Mouse (Mus musculus): ENCODE measurements around the gene Sde2. TPM values are rescaled to one million over a fixed set of nuclear protein-coding genes. Genes with fewer than 3 reads are reported as not detected.

Sde2 gene
- total RNA-seq, 2 experiments from 2014 or later, result 24.6 to 30.5 TPM

Other genes starting within 250 kb of the Sde2 start
- gene Lin9, start 210.0 kb upstream of the Sde2 start, total RNA-seq (2021), result 1 to 10 TPM; 5.0 to 6.9 TPM
- not detected for gene Mixl1, start 154.1 kb upstream of the Sde2 start, total RNA-seq (2021)
- gene Acbd3, start 125.1 kb upstream of the Sde2 start, total RNA-seq (2021), result 10 to 100 TPM; 48.6 to 54.3 TPM
- gene H3f3a, start 37.2 kb upstream of the Sde2 start, total RNA-seq (2021), result 100 to 1,000 TPM; 680 to 813 TPM
- gene Lefty2, start 42.0 kb downstream of the Sde2 start, total RNA-seq (2021), result 1 to 10 TPM in 1 of 2 experiments, under 1 TPM in 1; 0.43 to 1.2 TPM
- 10 to 100 TPM; 42.9 to 45.6 TPM for gene Pycr2, start 53.2 kb downstream of the Sde2 start, total RNA-seq (2021)
- 1 to 10 TPM; 3.4 to 9.0 TPM for gene Lefty1, start 83.9 kb downstream of the Sde2 start, total RNA-seq (2021)
- 10 to 100 TPM; 52.6 to 80.8 TPM for gene Tmem63a, start 91.2 kb downstream of the Sde2 start, total RNA-seq (2021)
- gene Ephx1, start 169.8 kb downstream of the Sde2 start, total RNA-seq (2021), result 100 to 1,000 TPM; 139 to 160 TPM
- gene 9130409I23Rik, start 200.1 kb downstream of the Sde2 start, total RNA-seq (2021), result not detected

All from adrenal gland, postnatal 36 days (tissue).